Mouse (Mus musculus): ENCODE data around the gene Scp2.

The Scp2 gene

DNA sequence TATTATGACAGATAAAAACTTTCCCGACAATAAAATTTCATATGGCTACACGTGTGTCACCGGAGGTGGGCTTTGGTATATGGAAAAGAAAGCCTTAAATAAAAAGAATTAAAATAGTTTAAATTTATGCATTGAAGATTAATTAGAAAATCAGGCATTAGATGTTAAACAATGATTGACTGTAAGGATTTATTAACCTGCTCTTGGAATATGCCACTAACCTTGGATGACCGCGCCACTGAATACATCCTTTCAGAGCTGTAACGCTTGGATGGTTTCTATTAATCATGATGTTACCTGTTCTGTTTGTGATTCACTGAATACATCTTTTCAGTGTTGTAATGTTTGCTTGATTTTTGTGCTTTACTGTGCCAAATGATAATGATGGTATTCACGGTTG lies 35.1 kb downstream of the Scp2 start:
- DNase-seq (ENCODE audit: low read depth, low spot score), result no peak

DNA sequence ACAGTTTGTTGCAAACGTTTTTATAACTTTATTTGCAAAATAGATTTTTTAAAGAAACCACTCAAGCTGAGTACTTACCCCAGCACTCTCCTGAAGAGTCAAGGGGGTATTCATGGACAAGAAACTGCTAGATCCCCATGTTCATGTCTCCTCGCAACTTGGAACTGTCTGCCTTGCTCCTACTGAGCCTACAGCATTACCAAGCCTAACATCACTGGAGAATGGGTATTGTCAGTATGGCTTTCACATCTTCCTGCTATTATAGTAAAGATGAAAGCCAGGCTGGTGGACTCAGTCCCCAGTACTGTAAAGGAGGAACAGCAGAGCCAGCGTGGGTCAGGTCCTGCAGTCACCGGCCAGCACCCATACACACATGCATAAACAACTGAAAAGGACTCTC lies 48.5 kb downstream of the Scp2 start, which contains the start of gene Podn:
Gene Podn (minus strand): TSS at position 101 of the 400 bp plus-strand sequence.
- no peak for DNase-seq (ENCODE audit: low read depth, low spot score)

DNA sequence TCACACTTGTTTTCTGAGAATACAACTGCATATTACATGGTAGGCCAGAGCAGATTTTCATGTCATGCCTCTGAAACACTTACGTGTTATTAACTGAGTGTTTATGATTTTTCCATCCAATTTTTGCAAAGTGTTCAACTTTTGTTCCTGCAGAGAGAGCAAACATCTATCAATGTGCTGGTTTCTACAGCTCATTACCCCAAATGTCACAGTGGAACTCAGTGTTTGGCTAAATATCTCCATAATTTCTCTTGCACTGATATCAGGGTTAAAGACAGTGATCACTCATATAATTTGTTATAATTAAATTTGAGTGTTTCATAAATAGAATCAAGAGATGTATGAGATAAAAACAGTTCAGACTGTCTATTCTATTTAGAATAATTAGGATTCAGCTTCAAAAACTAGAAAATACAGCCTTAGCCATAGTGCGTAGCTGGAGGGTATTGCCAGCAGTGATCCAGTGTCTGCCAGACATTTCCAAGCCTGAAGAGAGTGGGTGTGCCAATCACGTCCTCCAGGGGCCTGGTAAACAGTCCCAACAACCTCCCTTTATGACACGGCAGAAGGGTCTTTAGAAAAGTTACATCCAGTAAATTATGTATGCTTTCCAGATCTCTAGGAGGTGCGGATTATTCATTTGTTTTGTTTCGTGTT lies 51.9 kb downstream of the Scp2 start:
- no peak for DNase-seq (ENCODE audit: low read depth, low spot score)

DNA sequence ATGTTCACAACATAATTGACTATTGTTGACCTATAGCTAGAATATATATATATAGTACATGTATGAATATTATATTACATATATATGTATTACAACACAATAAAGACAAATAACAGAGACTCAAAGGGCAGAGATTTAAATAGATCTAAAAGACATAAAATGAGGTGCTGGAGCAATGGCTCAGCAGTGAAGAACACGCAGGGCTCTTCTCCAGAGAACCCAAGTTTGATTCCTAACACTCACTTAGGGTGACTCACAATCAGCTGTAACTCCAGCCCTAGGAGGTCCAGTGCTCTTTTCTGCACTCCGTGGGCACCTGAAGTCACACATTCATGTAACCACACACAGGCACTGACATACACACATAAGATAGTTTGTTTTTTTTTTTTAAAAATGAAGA lies 60.8 kb downstream of the Scp2 start:
- DNase-seq (ENCODE audit: low read depth, low spot score), result no peak

DNA sequence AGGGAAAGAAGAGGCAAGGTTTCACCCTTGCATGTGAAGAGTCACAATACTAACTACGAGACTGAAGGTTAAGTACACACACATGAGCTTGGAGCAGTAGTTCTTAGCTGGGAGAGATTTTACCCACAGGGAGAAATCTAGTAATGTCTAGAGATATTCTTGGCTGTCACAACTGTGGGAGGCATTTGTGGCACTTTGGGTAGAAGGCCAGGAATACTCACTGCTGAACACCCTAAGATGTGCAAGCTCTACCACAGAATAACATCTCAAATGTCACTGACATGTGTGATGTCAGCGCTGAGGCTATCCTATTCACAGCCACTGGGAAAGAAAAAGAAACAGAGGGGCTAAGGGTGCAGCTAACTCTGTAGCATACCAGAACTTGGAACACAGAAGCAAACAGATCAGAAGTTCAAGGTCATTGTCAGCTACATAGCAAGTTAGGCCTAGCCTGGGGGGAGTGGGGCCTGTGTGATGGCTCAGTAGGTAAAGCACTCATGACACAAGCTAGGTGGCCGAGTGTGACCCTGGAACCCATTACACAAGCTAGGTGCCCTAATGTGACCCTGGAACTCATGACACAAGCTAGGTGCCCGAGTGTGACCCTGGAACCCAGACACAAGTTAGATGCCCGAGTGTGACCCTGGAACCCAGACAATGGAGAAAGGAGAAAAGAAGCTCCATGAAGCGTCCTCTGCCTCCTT lies 61.6 kb downstream of the Scp2 start:
- peak; percentile 59 for DNase-seq (ENCODE audit: low read depth, low spot score)

DNA sequence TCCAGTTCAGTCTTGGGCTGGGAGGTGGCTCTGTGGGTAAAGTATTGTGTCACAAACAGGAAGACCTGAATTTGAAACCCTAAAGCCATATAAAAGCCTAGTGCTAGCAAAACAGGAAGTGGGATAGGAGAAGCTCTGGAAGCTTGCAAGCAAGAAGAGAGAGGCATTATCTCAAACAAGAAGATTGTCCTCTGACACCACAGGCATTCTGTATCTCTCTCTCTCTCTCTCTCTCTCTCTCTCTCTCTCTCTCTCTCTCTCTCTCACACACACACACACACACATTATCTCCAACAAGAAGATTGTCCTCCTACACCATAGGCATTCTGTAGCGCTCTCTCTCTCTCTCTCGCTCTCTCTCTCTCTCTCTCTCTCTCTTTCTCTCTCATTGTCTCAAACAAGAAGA lies 62.4 kb downstream of the Scp2 start:
- DNase-seq (ENCODE audit: low read depth, low spot score), result no peak

DNA sequence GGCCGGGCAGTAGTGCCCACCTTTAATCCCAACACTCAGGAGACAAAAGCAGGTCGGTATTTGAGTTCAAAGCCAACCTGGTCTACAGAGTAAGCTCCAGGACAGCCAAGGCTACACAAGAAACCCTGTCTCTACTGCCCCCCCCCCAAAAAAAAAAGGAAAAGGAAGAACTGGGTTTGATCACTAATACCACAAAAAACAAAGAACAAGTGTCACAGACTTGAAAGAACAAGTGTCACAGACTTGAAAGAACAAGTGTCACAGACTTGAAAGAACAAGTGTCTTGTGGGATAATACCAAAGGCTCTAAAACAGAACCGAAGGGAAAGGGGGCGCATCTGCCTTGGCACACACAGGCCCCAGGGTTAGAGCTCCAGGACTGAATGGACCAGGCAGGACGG lies 63.9 kb downstream of the Scp2 start:
- no peak for DNase-seq (ENCODE audit: low read depth, low spot score)

DNA sequence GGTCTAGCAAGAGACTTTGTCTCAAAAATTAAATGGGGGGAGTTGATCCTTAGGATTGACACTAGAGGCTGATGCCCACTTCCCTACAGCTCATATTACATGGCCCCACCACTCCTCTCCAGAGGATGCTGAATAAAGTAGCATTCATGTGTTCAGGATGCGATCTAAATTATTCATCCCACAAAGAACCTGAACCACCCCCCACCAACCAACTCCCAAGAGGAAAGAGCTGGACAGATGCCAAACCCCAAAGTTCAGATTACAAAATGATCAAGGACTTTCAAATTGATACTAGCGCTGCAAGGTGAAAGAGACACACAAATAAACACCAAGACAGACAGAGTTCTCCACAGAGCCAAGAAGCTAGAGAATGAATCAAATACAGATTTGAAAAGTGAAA lies 65.0 kb downstream of the Scp2 start:
- DNase-seq (ENCODE audit: low read depth, low spot score), result no peak

DNA sequence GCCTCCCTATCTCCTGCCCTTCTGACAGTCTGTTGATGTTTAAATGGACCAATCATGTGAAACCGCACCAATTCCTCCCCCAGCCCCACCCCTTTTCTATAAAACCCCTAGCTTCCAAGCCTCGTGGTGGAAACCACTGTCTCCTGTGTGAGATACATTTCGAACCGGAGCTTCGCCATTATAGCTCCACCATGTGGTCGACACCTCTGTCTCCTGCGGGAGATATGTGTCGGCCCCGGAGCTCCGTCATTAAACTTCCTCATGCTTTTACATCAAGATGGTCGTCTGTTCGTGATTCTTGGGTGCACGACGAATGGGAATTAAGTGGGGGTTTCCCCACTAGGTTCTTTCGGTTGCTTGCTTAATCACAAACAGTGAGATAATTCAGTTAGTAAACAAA lies 65.6 kb downstream of the Scp2 start:
- DNase-seq (ENCODE audit: low read depth, low spot score), result peak; percentile 36

DNA sequence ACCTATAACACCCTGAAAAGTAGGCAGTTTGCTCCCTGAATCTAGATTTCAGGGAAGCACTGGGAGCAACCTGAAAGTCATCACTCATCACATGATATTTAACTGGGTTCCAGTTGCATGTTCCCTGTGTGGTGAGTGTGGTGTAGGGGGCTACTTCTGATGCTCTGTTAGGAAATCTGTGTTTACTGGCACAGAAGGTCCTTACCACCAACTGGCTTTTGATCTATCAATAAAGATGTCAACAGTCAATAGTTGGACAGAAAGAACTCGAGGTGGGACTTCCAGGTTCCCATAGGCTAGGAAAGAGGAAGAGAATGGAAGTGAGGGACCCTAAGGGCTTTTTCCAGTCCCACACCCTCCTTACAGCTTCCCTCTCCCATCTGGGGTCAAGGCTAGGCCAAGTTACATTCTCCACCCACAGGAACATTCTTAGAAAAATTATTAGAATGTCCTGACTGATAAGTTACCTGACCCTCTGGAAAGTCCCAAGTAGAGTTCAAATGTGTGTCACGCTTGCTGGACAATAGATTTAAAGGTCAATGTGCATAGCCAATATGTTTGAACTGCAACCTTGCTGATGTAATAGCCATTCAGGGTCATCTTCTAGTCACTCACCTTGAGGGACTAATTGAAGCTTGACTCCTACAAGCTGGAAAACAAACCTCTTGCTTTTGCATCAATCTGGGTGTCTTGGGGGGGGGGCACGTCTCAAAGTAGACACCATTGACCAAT lies 67.4 kb downstream of the Scp2 start:
- DNase-seq (ENCODE audit: low read depth, low spot score), result no peak

DNA sequence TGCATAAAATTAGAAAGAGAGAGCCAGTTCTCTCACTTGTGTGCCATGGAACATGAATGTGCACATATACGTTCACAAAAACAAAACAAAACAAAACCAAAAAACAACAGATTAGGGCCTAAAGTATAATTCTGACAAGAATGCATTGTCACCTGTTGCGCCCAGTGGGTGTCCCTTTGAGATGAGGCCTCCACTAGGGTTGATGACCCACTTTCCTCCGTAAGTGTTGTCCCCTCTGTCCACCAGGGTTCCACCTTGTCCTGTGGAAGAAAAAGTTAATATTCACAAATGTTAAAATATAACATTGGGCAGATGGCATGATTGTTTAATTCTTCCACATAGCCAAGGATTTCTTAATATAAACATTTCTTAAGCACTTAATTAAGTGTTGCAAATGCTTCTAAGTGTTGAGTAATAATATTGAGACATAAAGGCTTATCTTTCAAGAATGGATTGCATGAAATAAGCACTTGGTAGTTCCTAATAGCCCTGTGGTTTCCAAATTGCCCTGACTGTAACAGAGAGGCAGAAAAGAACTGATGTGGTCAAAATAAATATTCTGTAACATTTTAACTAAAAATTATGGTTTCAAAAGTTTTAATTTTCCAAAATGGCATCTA lies 70.5 kb downstream of the Scp2 start:
- DNase-seq (ENCODE audit: low read depth, low spot score), result no peak

DNA sequence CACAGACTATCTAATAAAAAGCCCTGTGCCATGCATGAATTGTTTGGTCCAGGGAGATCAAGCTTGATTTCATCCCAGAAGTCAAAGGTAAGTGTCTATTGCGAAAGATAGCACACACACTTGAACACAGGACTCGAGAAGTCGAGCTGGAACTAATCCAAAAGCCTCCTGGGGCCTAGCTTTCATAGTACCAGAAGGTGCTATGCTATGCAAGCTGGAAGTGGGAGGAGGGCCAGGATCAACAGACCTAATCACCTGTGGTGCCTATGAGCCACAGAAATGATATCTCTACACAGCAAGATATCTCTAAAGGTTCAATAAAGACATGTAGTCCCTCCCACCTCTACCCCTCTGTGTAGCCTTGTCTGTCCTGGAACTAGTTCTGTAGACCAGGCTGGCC lies 72.7 kb downstream of the Scp2 start:
- no peak for DNase-seq (ENCODE audit: low read depth, low spot score)

DNA sequence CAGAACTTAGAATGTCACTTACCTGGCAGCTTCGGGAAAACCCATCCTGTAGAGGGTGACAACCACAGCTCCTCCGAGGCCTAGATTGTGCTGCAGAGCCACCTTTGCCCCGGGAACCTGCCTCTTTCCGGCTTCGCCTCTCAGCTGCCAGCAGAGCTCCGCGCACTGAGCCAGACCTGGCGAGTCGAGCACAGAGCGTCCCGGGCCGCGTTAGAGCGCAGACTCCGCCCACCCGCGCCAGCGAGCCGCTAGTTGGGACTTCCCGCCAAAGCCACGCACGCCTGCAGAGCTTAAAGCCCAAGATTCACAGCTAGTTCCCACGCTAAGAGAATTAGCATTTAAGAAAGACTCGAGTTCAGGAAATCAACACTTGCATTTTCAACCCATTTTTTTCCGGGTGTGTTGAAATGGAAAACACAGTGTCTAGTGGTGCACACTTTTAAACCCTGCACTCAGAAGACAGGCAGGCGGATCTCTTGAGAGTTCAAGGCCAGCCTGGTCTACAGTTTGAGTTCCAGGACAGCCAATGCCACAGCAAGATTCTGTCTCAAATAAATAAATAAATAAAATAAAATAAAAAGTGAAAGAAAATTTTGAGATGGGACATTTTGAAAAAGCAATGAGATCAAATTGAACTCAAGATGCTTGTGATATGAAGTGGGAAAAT lies 73.4 kb downstream of the Scp2 start:
- DNase-seq (ENCODE audit: low read depth, low spot score), result peak; percentile 99

DNA sequence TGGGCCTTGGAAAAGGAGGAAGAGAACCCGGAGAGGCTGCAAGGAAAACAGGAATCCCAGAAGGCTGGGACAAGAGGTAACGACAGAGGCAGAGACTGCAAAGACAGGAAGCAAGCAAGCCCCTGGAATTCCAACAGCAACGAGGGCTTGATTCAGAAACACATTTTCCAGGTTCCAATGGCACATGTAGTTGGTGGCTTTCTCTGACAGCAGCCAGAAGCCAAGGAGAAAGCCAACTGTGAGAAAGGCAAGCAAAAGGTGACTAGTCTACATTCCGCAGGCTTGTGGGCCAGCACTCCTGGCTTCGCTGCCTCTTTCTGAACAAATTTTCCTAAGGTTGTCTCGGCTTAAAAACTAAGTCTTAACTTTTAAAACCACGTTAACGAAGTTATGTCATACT lies 74.1 kb downstream of the Scp2 start:
- peak; percentile 24 for DNase-seq (ENCODE audit: low read depth, low spot score)

DNA sequence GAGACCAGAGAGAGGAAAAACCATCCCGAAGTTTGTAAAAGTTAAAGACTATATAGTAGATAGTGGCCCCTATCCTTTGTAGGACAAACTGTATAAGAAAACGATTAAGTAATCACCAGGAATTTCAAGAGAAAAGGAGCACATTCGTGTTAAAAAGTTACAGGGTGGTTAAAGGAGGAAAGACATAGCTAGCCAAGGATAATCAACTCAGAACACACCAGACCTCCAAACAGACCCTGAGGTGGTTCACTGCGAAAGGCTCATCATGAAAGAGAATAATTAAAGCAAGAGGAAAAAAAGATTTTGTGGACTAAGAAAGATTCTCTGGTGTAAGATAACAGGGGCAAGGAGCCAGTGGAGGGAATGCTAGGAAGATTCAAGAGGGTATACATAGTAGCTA lies 74.5 kb downstream of the Scp2 start:
- DNase-seq (ENCODE audit: low read depth, low spot score), result no peak

DNA sequence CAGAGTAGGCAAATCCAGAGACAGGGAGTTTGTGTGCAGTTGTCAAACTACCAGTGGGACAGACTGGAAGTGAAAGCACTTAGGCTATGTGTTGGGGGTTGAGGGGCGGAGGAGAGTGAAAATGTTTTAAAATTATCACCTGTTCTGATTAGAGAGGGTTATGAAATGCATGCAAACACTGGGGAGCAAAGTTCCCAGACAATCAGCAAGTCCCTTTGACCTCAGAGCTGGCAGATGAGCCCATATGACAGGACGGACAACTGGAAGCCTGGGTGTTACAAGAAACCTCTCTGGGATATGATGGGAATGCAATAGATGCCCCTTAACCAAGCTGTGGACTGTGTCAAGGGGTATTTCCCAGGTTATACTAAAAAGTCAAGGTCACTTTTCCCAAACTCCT lies 76.7 kb downstream of the Scp2 start:
- no peak for DNase-seq (ENCODE audit: low read depth, low spot score)

DNA sequence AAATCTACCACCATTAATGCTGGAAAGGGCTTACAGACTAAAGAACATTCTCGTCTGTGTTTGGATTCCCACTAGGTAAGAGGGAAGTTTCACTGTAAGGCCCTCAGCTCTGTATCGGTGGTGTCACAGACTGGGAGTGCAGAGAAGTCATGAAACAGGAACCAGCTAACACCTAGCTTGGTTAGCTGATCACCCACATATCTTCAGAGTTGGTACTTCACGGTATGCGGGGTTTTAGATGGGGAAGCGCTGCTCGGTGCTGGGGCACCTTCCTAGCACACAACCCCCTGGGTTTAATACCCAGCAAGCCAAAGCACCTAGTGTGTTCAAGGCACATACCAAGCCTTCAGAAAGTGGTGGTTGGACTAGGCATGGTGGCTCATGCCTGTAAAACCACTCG lies 77.5 kb downstream of the Scp2 start:
- DNase-seq (ENCODE audit: low read depth, low spot score), result no peak

DNA sequence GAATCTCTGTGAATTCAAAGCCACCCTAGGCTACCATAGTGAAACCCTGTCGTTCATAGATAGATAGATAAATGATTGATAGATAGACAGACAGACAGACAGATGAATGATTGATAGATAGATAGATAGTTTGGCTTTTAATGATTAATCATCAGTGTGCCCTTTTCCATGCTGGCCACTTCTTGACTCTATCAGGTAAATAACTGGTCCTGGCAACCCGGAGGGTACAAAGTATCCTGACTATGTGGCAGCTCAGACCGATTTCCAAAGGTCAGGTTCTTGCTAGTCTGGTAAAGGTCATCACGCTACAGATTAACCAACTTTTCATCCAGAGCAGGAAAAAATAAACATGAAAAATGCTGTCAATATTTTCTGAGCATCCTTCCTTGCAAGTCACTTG lies 78.2 kb downstream of the Scp2 start:
- no peak for DNase-seq (ENCODE audit: low read depth, low spot score)

DNA sequence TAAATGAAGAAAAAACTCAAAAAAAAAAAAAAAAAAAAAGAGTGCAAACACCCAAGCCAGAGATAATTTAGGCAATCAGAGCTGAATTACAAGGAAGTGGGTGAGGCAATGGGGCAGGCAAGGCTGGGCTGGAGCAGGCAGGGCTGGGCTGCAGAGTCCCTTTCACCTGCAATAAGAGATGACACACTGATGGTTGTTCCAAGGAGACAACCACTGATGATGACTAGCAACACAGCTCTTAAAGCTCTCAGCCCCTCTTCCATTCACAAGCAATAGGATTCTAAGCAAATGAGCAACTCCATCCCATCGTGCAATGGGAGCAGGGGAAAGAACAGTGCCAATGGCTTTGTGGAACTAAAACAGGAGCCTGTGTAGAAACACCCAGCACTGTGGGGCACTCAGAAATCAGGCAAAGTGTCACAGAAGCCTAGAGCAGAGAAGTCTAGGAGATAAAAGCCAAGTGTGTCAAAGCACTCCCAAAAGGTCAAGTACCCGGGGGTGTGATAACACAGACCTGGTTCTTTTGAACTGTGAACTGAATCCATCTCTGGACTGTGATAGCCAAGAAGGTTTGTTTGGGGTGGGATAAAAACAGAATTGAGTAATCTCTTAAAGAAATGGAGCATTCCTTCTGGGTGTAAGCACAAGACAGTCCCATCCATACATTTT lies 79.5 kb downstream of the Scp2 start:
- DNase-seq (ENCODE audit: low read depth, low spot score), result no peak

DNA sequence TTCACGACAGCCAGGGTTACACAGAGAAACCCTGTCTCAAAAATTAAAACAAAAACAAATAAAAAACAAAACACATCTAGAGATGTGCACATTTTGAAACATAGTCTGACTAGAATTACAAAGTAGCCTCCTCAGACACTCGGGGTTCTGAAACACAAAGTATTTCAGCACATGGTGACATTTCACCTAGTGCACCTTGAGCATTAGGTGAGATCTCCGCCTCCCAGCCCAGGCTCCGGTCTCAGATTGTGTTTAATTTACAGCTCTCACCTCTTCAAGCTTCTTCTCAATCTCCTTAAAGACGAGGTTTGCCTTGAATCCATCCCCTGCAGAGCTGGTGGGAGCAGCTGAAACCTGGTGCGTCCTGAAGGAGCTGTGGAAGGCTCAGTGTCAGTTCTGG lies 81.2 kb downstream of the Scp2 start:
- no peak for DNase-seq (ENCODE audit: low read depth, low spot score)

DNA sequence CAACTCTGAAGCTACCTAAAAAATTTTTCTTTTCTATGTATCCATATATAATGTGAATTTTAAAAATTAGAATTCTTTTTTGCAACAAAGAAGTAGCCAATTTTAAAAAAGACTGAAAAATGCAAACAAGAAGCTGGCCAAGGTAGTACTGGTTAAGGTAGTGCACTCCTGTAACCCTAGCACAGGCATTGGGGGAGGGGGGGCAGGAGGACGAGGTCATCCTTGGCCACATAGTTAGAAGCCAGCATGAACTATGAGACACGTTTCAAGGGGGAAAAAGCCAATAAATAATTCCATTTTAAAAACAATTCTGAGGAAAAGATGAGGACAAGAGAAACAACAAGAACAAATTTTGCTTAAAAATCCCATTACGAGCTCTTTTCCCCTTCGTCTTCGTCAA lies 82.3 kb downstream of the Scp2 start:
- no peak for DNase-seq (ENCODE audit: low read depth, low spot score)
